Mouse (Mus musculus): Measurements from ENCODE around the gene Spen. TPM values are rescaled to one million over a fixed set of nuclear protein-coding genes. Genes with fewer than 3 reads are reported as not detected.

Gene Spen
- polyA plus RNA-seq, 1 experiment from 2014 or later, result 12.1 TPM

GRCm38 (mm10) chr4:141512145-141512544 is 26.3 kb downstream of the Spen start:
- 82% methylated on average over 6 of the region's 6 CpGs for WGBS
- H3K27ac ChIP-seq (replicated peaks), result no peak overlapping the region
- no peaks in the 10 kb centered on the region for H3K27me3 ChIP-seq (replicated peaks; ENCODE audit: low read depth, poor library complexity, severe bottlenecking)
- 0 out of 2 replicates have a peak, but pooled peaks cover 6% of the 10 kb centered on the region for H3K4me1 ChIP-seq
- no peak for DNase-seq (ENCODE audit: low spot score)
- no peak overlapping the region for H3K4me3 ChIP-seq
- peaks cover 53% of the 10 kb centered on the region for H3K36me3 ChIP-seq (replicated peaks)
- H3K9me3 ChIP-seq, result no peaks in the 10 kb centered on the region

DNA sequence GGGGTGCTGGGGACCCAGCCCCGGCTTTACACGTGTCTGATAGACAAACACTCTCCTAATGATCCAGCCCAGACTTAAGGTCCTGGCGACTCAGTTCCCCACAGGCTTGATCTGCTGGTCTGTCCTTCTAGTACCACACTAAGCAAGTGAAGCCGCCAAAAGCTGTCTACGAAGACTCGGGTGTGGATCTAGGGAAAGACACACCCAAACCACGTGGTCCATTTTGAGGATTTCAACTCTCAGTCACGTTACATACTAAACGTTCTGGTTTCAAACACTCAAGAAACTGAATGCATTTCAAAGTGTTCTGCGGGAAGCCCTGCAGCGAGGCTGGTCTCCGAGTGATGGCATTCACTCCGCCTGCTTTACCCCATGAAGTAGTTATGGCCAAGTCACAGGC is 27.9 kb downstream of the Spen start:
- Histone ChIP-seq H3K4me1 (peaks cover 12% of the 10 kb centered on the region; the same call in 1 of the 2 replicates), H3K36me3 (replicated peaks) (peaks cover 36% of the 10 kb centered on the region), H3K4me3 (no peak overlapping the region), H3K27me3 (replicated peaks; ENCODE audit: low read depth, poor library complexity, severe bottlenecking) (no peaks in the 10 kb centered on the region), H3K9me3 (no peaks in the 10 kb centered on the region), H3K27ac (replicated peaks) (no peak overlapping the region)
- 89% methylated on average over 13 of the region's 13 CpGs for WGBS
- DNase-seq (ENCODE audit: low spot score), result no peak

DNA sequence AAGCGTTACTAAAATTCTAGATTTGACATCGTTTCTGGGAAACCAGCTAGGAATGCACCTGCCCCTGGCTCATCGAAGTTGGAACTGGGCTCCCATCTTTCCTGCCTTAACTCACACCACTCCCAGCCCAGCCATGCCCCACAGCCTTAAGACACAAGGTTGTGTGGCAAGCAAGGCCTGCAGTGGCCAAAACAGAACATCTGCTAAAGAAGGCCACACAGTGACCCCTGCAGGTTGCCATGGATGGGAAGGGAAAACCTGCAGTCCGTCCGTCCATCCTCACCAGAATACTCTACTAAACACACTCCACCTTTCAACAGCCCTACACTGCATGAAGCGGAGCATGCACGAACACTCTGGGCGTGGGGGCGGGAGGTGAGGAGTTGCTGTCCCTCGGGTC is 31.5 kb downstream of the Spen start:
- DNase-seq (ENCODE audit: low spot score), result no peak
- Histone ChIP-seq H3K27ac (replicated peaks) (no peak overlapping the region), H3K36me3 (replicated peaks) (peaks cover 21% of the 10 kb centered on the region), H3K4me3 (no peak overlapping the region), H3K9me3 (no peaks in the 10 kb centered on the region), H3K4me1 (peaks cover 21% of the 10 kb centered on the region), H3K27me3 (replicated peaks; ENCODE audit: low read depth, poor library complexity, severe bottlenecking) (no peaks in the 10 kb centered on the region)
- WGBS, result 83% methylated on average over 10 of the region's 10 CpGs

- H3K27me3 ChIP-seq (replicated peaks; ENCODE audit: low read depth, poor library complexity, severe bottlenecking), result no peaks in the 10 kb centered on the region
- H3K4me3 ChIP-seq, result no peak overlapping the region
- H3K36me3 ChIP-seq (replicated peaks), result peaks cover 21% of the 10 kb centered on the region
- no peaks in the 10 kb centered on the region for H3K9me3 ChIP-seq
- 0 out of 2 replicates have a peak overlapping the region, but pooled peaks have one; percentile 35 for H3K27ac ChIP-seq (replicated peaks)
- no peak for DNase-seq (ENCODE audit: low spot score)
- WGBS, result 87% methylated on average over 10 of the region's 10 CpGs
- H3K4me1 ChIP-seq, result peaks cover 26% of the 10 kb centered on the region
Observed at GRCm38 (mm10) chr4:141506352-141506751, 32.0 kb downstream of the Spen start.

- WGBS, result 93% methylated on average over 11 of the region's 11 CpGs
- Histone ChIP-seq H3K4me1 (peaks cover 31% of the 10 kb centered on the region), H3K27me3 (replicated peaks; ENCODE audit: low read depth, poor library complexity, severe bottlenecking) (no peaks in the 10 kb centered on the region), H3K27ac (replicated peaks) (no peak overlapping the region), H3K36me3 (replicated peaks) (peaks cover 16% of the 10 kb centered on the region), H3K9me3 (no peaks in the 10 kb centered on the region), H3K4me3 (no peak overlapping the region)
- DNase-seq (ENCODE audit: low spot score), result no peak
Observed at GRCm38 (mm10) chr4:141505810-141506209, 32.6 kb downstream of the Spen start.

- no peak overlapping the region for H3K4me3 ChIP-seq
- peaks cover 21% of the 10 kb centered on the region for H3K36me3 ChIP-seq (replicated peaks)
- H3K9me3 ChIP-seq, result no peaks in the 10 kb centered on the region
- 92% methylated on average over 4 of the region's 4 CpGs for WGBS
- DNase-seq (ENCODE audit: low spot score), result no peak
- peaks cover 39% of the 10 kb centered on the region for H3K4me1 ChIP-seq
- H3K27ac ChIP-seq (replicated peaks), result no peak overlapping the region
- H3K27me3 ChIP-seq (replicated peaks; ENCODE audit: low read depth, poor library complexity, severe bottlenecking), result no peaks in the 10 kb centered on the region
Observed at GRCm38 (mm10) chr4:141504471-141504870, 33.9 kb downstream of the Spen start.

GRCm38 (mm10) chr4:141502723-141503122 is 35.7 kb downstream of the Spen start:
- H3K9me3 ChIP-seq, result no peaks in the 10 kb centered on the region
- peaks cover 39% of the 10 kb centered on the region for H3K4me1 ChIP-seq
- H3K36me3 ChIP-seq (replicated peaks), result peaks cover 23% of the 10 kb centered on the region
- WGBS, result 61% methylated on average over 5 of the region's 5 CpGs
- no peaks in the 10 kb centered on the region for H3K27me3 ChIP-seq (replicated peaks; ENCODE audit: low read depth, poor library complexity, severe bottlenecking)
- no peak for DNase-seq (ENCODE audit: low spot score)
- no peak overlapping the region for H3K27ac ChIP-seq (replicated peaks)
- no peak overlapping the region for H3K4me3 ChIP-seq

DNA sequence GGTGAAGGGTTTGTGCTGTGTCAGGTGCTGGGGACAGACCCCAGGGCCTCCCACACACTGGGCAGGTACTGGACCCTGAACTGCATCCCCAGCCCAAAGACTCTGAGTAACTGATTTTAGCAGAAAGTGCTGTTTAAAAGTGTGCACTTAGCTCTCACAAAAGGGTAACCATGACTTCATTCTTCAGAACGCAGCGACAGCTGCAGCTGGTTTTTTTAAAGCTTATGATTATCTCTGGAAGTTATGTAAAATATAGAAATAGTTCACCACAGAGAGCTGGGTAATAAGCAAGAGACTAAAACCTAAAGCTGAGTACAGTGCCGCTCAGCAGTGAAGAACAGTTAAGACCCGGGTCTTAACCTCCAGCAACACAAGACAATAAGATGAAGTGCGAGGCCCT is 37.3 kb downstream of the Spen start:
- H3K27ac ChIP-seq (replicated peaks), result no peak overlapping the region
- peaks cover 31% of the 10 kb centered on the region for H3K36me3 ChIP-seq (replicated peaks)
- no peak for DNase-seq (ENCODE audit: low spot score)
- no peak overlapping the region for H3K4me3 ChIP-seq
- peaks cover 31% of the 10 kb centered on the region for H3K4me1 ChIP-seq
- 76% methylated on average over 5 of the region's 5 CpGs for WGBS
- no peaks in the 10 kb centered on the region for H3K9me3 ChIP-seq
- H3K27me3 ChIP-seq (replicated peaks; ENCODE audit: low read depth, poor library complexity, severe bottlenecking), result no peaks in the 10 kb centered on the region

GRCm38 (mm10) chr4:141500637-141501036 is 37.8 kb downstream of the Spen start:
- no peak for DNase-seq (ENCODE audit: low spot score)
- H3K36me3 ChIP-seq (replicated peaks), result peaks cover 35% of the 10 kb centered on the region

GRCm38 (mm10) chr4:141488670-141489069 is 49.7 kb downstream of the Spen start:
- H3K27ac ChIP-seq (replicated peaks), result no peak overlapping the region
- no peaks in the 10 kb centered on the region for H3K9me3 ChIP-seq
- no peaks in the 10 kb centered on the region for H3K27me3 ChIP-seq (replicated peaks; ENCODE audit: low read depth, poor library complexity, severe bottlenecking)
- no peak overlapping the region for H3K4me3 ChIP-seq
- WGBS, result 91% methylated on average over 4 of the region's 4 CpGs
- H3K4me1 ChIP-seq, result no peaks in the 10 kb centered on the region
- peaks cover 100% of the 10 kb centered on the region for H3K36me3 ChIP-seq (replicated peaks)
- no peak for DNase-seq (ENCODE audit: low spot score)

More at GRCm38 (mm10) chr4:141500637-141501036, 37.8 kb downstream of the Spen start:
- Histone ChIP-seq H3K27ac (replicated peaks) (no peak overlapping the region), H3K4me1 (peaks cover 31% of the 10 kb centered on the region), H3K4me3 (no peak overlapping the region), H3K9me3 (no peaks in the 10 kb centered on the region), H3K27me3 (replicated peaks; ENCODE audit: low read depth, poor library complexity, severe bottlenecking) (no peaks in the 10 kb centered on the region)
- 45% methylated on average over 4 of the region's 4 CpGs for WGBS

DNA sequence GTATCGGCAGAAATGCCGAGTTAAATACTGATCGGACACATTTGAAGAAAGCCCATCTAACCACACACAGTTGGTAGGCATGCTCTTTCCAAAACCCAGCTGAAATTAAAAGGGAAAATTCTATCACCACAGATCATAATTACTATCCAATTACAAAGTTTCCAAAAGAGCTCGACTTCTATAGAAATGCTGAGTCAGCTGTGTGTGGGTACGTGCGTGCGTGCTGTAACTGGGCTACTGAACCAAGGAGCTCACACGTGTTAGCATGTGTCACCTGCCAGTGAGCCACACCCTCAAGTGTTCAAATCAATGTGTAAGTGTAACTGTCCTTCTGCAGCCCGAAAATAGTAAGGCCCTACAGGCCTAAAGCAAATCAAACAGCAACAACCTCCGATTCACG is 50.8 kb downstream of the Spen start:
- Histone ChIP-seq H3K27ac (replicated peaks) (no peak overlapping the region), H3K4me1 (no peaks in the 10 kb centered on the region), H3K4me3 (no peak overlapping the region), H3K9me3 (no peaks in the 10 kb centered on the region), H3K36me3 (replicated peaks) (peaks cover 100% of the 10 kb centered on the region), H3K27me3 (replicated peaks; ENCODE audit: low read depth, poor library complexity, severe bottlenecking) (no peaks in the 10 kb centered on the region)
- no peak for DNase-seq (ENCODE audit: low spot score)
- 96% methylated on average over 11 of the region's 11 CpGs for WGBS

DNA sequence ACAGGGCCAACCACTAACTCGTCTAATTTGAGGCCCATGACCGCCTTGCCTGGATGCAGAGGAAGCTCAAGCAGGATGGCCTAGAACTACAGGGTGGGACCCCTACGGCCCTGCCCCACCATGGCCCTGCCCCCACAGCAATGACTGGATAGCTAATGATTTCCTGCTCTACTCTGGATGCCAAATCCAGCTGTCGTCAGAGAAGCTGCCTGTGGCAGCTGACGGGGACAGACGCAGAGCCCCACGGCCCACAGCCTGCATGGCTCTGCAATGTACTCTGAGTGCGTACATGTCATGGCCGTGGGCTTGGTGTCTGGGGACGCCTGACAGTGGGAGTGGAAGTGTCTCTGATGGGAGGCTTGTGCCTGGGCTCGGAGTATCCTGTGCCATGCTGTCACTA is 54.3 kb downstream of the Spen start:
- Histone ChIP-seq H3K27me3 (replicated peaks; ENCODE audit: low read depth, poor library complexity, severe bottlenecking) (no peaks in the 10 kb centered on the region), H3K4me1 (no peaks in the 10 kb centered on the region), H3K9me3 (no peaks in the 10 kb centered on the region), H3K27ac (replicated peaks) (no peak overlapping the region), H3K4me3 (no peak overlapping the region), H3K36me3 (replicated peaks) (peaks cover 100% of the 10 kb centered on the region)
- no peak for DNase-seq (ENCODE audit: low spot score)
- 77% methylated on average over 11 of the region's 11 CpGs for WGBS

DNA sequence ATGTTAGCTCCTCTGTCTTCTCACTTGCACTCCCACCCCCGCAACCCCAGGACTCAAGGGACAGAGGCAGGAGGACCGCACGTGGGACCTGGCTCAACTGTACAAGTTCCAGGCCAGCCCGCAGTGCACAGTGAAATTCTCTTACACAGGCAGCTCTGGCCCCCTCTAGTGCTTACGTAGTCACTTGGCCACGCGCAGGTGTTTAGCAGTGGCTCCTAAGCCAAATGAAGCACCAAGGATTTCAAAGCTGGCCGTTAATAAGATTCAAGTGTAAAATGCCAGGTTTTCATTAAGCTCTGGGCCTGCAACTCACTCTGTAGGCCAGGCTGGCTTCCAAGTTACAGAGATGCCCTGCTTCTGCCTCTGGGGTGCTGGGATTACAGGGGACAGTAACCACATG is 59.0 kb downstream of the Spen start:
- Histone ChIP-seq H3K4me3 (no peak overlapping the region), H3K4me1 (no peaks in the 10 kb centered on the region), H3K27me3 (replicated peaks; ENCODE audit: low read depth, poor library complexity, severe bottlenecking) (no peaks in the 10 kb centered on the region), H3K36me3 (replicated peaks) (peaks cover 100% of the 10 kb centered on the region), H3K27ac (replicated peaks) (no peak overlapping the region), H3K9me3 (no peaks in the 10 kb centered on the region)
- WGBS, result 96% methylated on average over 8 of the region's 8 CpGs
- DNase-seq (ENCODE audit: low spot score), result no peak

- no peaks in the 10 kb centered on the region for H3K27me3 ChIP-seq (replicated peaks; ENCODE audit: low read depth, poor library complexity, severe bottlenecking)
- H3K4me1 ChIP-seq, result no peaks in the 10 kb centered on the region
- H3K27ac ChIP-seq (replicated peaks), result no peak overlapping the region
- DNase-seq (ENCODE audit: low spot score), result no peak
- H3K4me3 ChIP-seq, result no peak overlapping the region
- H3K36me3 ChIP-seq (replicated peaks), result peaks cover 100% of the 10 kb centered on the region
- WGBS, result 95% methylated on average over 32 of the region's 32 CpGs
- no peaks in the 10 kb centered on the region for H3K9me3 ChIP-seq
Observed at GRCm38 (mm10) chr4:141478794-141479193, 59.6 kb downstream of the Spen start.
